Mouse (Mus musculus) stomach, postnatal 0 days (tissue): ENCODE data around the gene Smap2.

Experiments used
- CTCF ChIP-seq: IDR thresholded peaks from 2 replicates; pipeline ENCODE4 v1.5.1; 2016; ENCODE audit warnings: antibody characterized with exemption, low read depth, mild to moderate bottlenecking, moderate library complexity
- EP300 ChIP-seq: optimal IDR thresholded peaks from 2 replicates; pipeline ENCODE3; 2016; ENCODE audit warnings: antibody characterized with exemption

- TF ChIP-seq CTCF: no peak
- TF ChIP-seq EP300: no peak
Measured at GRCm38 (mm10) chr4:120951428-120951973, 65.5 kb downstream of the Smap2 start, which contains the start of gene Zfp69.
